8 mouse cellular contexts compared by ENCODE assay signal in the genomic region with DNA sequence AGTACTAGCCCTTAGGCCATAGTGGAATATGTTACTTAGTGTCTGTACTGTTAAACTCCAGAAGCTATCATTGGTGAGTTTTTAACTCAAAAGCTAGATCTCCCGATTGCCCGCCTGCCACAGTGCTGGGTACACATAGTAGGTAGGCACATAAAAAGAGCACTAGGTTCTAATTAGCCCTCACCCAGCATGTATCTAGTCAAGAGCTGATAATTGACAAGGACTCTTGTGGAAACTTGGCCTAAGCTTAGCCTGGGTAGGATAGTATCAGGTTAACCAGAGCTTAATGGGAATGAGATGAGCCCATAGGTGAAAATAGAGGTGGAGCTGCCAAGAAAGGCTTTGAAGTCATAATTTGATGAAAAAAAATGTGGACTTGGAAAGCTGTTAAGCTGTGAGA. TPM values are rescaled to one million over a fixed set of nuclear protein-coding genes. Genes with fewer than 3 reads are reported as not detected.
DNase-seq lines count a peak whose midpoint lies in the region; ATAC-seq and TF ChIP-seq lines count a peak whose summit lies in the region.

No protein-coding gene starts in this region.

- peaks cover 25% of the 10 kb centered on the region for H3K9me3 ChIP-seq in erythroblast, embryonic 14.5 days (ENCODE audit: control insufficient read depth, low read length)
- peaks cover 5% of the 10 kb centered on the region; the same call in 1 of the 2 replicates for H3K9me3 ChIP-seq in liver, embryonic 11.5 days (ENCODE audit: control insufficient read depth, low read length)

- no peak for ATAC-seq in erythroblast, adult 5-6 weeks (replicated peaks; ENCODE audit: low FRiP score, poor library complexity, severe bottlenecking)
- no peak for ATAC-seq in liver, embryonic 11.5 days (replicated peaks; ENCODE audit: low FRiP score)

- peak overlapping the region; percentile 97 for H3K4me2 ChIP-seq in liver, embryonic 11.5 days

- peaks cover 70% of the 10 kb centered on the region for H3K36me3 ChIP-seq in erythroblast, embryonic 14.5 days (ENCODE audit: control insufficient read depth)
- peaks cover 21% of the 10 kb centered on the region for H3K36me3 ChIP-seq in spleen, adult 2 months (ENCODE audit: control insufficient read depth, insufficient read depth, low read length)
- H3K36me3 ChIP-seq in liver, embryonic 11.5 days (ENCODE audit: control insufficient read depth, insufficient read depth, low read length), result peaks cover 28% of the 10 kb centered on the region

- no peak for DNase-seq in spleen, adult 2 months (ENCODE audit: low read depth in 1 of 2, low spot score in 2 of 2)
- no peak for DNase-seq in spleen, postnatal 4 days (ENCODE audit: low spot score in 2 of 2)
- DNase-seq in liver, embryonic 11.5 days (ENCODE audit: low spot score), result no peak
- DNase-seq in thymus, postnatal 14 days, result no peak
- DNase-seq in testis, postnatal 10 days (ENCODE audit: low spot score), result no peak
- DNase-seq in lung, postnatal 25 days (ENCODE audit: low spot score), result no peak

- 12% methylated on average over 2 of the region's 2 CpGs for WGBS in spleen, adult 2 months
- 22% methylated on average over 2 of the region's 2 CpGs for WGBS in liver, embryonic 11.5 days

- TF ChIP-seq POLR2A in spleen, adult 2 months (IDR thresholded peaks at IDR 0.05; ENCODE audit: low read depth, low read length), result no peak

- no peak overlapping the region for H3K27ac ChIP-seq in spleen, adult 2 months (ENCODE audit: insufficient read depth, low read length)
- peak overlapping the region; percentile 100 for H3K27ac ChIP-seq in liver, embryonic 11.5 days (ENCODE audit: low read depth, low read length)

- peaks cover 50% of the 10 kb centered on the region for H3K4me1 ChIP-seq in erythroblast, embryonic 14.5 days (ENCODE audit: control insufficient read depth)
- peaks cover 4% of the 10 kb centered on the region for H3K4me1 ChIP-seq in spleen, adult 2 months (ENCODE audit: control insufficient read depth, insufficient read depth, insufficient read length)
- peaks cover 24% of the 10 kb centered on the region for H3K4me1 ChIP-seq in liver, embryonic 11.5 days (replicated peaks; ENCODE audit: control insufficient read depth, insufficient read depth, low read length)

- peak overlapping the region; percentile 99 for H3K9ac ChIP-seq in liver, embryonic 11.5 days (ENCODE audit: low read depth, low read length)

- peak overlapping the region; percentile 82 for H3K4me3 ChIP-seq in erythroblast, embryonic 14.5 days (replicated peaks)
- H3K4me3 ChIP-seq in spleen, adult 2 months (ENCODE audit: extremely low read depth, insufficient read depth, insufficient read length), result peak overlapping the region; percentile 99
- H3K4me3 ChIP-seq in liver, embryonic 11.5 days (ENCODE audit: low read depth, low read length), result peak overlapping the region; percentile 95

- TF ChIP-seq CTCF in spleen, adult 2 months (IDR thresholded peaks at IDR 0.05; ENCODE audit: extremely low read depth, insufficient read depth, insufficient read length, insufficient replicate concordance), result no peak

- H3K27me3 ChIP-seq in erythroblast, embryonic 14.5 days (ENCODE audit: control insufficient read depth), result peaks cover 2% of the 10 kb centered on the region; the same call in 1 of the 2 replicates
- H3K27me3 ChIP-seq in spleen, adult 2 months (ENCODE audit: control insufficient read depth, insufficient read depth, low read length), result no peaks in the 10 kb centered on the region
- H3K27me3 ChIP-seq in liver, embryonic 11.5 days (replicated peaks; ENCODE audit: control insufficient read depth, insufficient read depth, low read length), result no peaks in the 10 kb centered on the region

RNA-seq across cellular contexts. Expression of a gene that starts 1.8 kb away (rescaled TPM):
- polyA plus RNA-seq in erythroblast, embryonic 14.5 days (2012), result 5.4 and 5.5 TPM in 2 replicates
- total RNA-seq in erythroblast, adult 5-6 weeks (2015; ENCODE audit: low replicate concordance), result 1,176 and 1,185 TPM in 2 replicates
- total RNA-seq in erythroblast, adult 5-6 weeks (2017; ENCODE audit: low replicate concordance), result 351 and 513 TPM in 2 replicates
- polyA plus RNA-seq in spleen, adult 2 months (2012; rRNA removed), result 333 and 340 TPM in 2 replicates
- 5,363 and 5,401 TPM in 2 replicates for polyA plus RNA-seq in liver, embryonic 11.5 days (2014; fragmentation: Nextera tagmentation; extraction: Ambion mirVana)

RNA-seq across cellular contexts. Expression of a gene that starts 27.2 kb away (rescaled TPM):
- 4.5 and 8.0 TPM in 2 replicates for polyA plus RNA-seq in erythroblast, embryonic 14.5 days (2012)
- 53.3 and 54.0 TPM in 2 replicates for total RNA-seq in erythroblast, adult 5-6 weeks (2015; ENCODE audit: low replicate concordance)
- 32.3 and 44.9 TPM in 2 replicates for total RNA-seq in erythroblast, adult 5-6 weeks (2017; ENCODE audit: low replicate concordance)
- polyA plus RNA-seq in spleen, adult 2 months (2012; rRNA removed), result 29.8 and 36.5 TPM in 2 replicates
- polyA plus RNA-seq in liver, embryonic 11.5 days (2014; fragmentation: Nextera tagmentation; extraction: Ambion mirVana), result 242 and 254 TPM in 2 replicates

RNA-seq across cellular contexts. Expression of a gene that starts 28.2 kb away (rescaled TPM):
- polyA plus RNA-seq in erythroblast, embryonic 14.5 days (2012), result 13.1 and 13.2 TPM in 2 replicates
- total RNA-seq in erythroblast, adult 5-6 weeks (2015; ENCODE audit: low replicate concordance), result 9.8 and 12.9 TPM in 2 replicates
- 1.5 and 3.1 TPM in 2 replicates for total RNA-seq in erythroblast, adult 5-6 weeks (2017; ENCODE audit: low replicate concordance)
- polyA plus RNA-seq in spleen, adult 2 months (2012; rRNA removed), result 118 and 142 TPM in 2 replicates
- polyA plus RNA-seq in liver, embryonic 11.5 days (2014; fragmentation: Nextera tagmentation; extraction: Ambion mirVana), result 11.5 and 12.7 TPM in 2 replicates

RNA-seq across cellular contexts. Expression of a gene that starts 58.6 kb away (rescaled TPM):
- 0.79 and 0.95 TPM in 2 replicates for polyA plus RNA-seq in erythroblast, embryonic 14.5 days (2012)
- 16.1 and 21.9 TPM in 2 replicates for total RNA-seq in erythroblast, adult 5-6 weeks (2015; ENCODE audit: low replicate concordance)
- 13.0 and 19.0 TPM in 2 replicates for total RNA-seq in erythroblast, adult 5-6 weeks (2017; ENCODE audit: low replicate concordance)
- polyA plus RNA-seq in spleen, adult 2 months (2012; rRNA removed), result 6.3 and 8.7 TPM in 2 replicates
- polyA plus RNA-seq in liver, embryonic 11.5 days (2014; fragmentation: Nextera tagmentation; extraction: Ambion mirVana), result 13.2 and 13.7 TPM in 2 replicates

Comparison
In these comparisons a context has a peak if more than half of its experiments do, and no peak if none do; other contexts are left out.
1. RNA of a gene that starts 1.8 kb away (polyA plus RNA-seq): 5,363 to 5,401 TPM in liver, embryonic 11.5 days and 333 to 340 TPM in spleen, adult 2 months; 5.4 to 5.5 TPM in erythroblast, embryonic 14.5 days; every median in the first group is over 10 times any median in the second.
2. Peak in every context shown above with its lines, with median percentiles within 50 percentile points of each other: H3K4me3 ChIP-seq.